Mouse (Mus musculus) liver, embryonic 13.5 days (tissue): ENCODE measurements around the gene Cnnm3. TPM values are rescaled to one million over a fixed set of nuclear protein-coding genes. Genes with fewer than 3 reads are reported as not detected.

Experiments
- ATAC-seq: fragments of 200-750 bp; cut with Nextera tagmentation; 2 replicates; pipeline ENCODE4 v1.8.0; 2017; ENCODE audit warnings: low read depth, mild to moderate bottlenecking, moderate number of reproducible peaks, moderate library complexity
- DNase-seq: peaks from one replicate; pipeline ENCODE4 v3.0.0; 2022
- H3K27ac ChIP-seq: fragments of 300-500 bp; sonication (generic); 2 replicates; pipeline ENCODE4 v1.5.1; 2015; ENCODE audit warnings: moderate library complexity, mild to moderate bottlenecking, inconsistent platforms
- H3K27me3 ChIP-seq: fragments of 300-500 bp; sonication (generic); 2 replicates; pipeline ENCODE4 v1.6.1; 2015; ENCODE audit warnings: mild to moderate bottlenecking, inconsistent platforms
- H3K36me3 ChIP-seq: fragments of 300-500 bp; sonication (generic); 2 replicates; pipeline ENCODE4 v1.6.1; 2015; ENCODE audit warnings: mild to moderate bottlenecking, inconsistent platforms
- H3K4me1 ChIP-seq: fragments of 300-500 bp; sonication (generic); replicated peaks from 2 replicates; pipeline ENCODE4 v1.6.1; 2015; ENCODE audit warnings: inconsistent platforms
- H3K4me2 ChIP-seq: fragments of 300-500 bp; sonication (generic); 2 replicates; pipeline ENCODE4 v1.6.1; 2015; ENCODE audit warnings: inconsistent platforms, mild to moderate bottlenecking, moderate library complexity
- H3K4me3 ChIP-seq: fragments of 300-500 bp; sonication (generic); replicated peaks from 2 replicates; pipeline ENCODE4 v1.5.1; 2015; ENCODE audit warnings: mild to moderate bottlenecking, inconsistent platforms
- H3K9ac ChIP-seq: fragments of 300-500 bp; sonication (generic); 2 replicates; pipeline ENCODE4 v1.6.1; 2015; ENCODE audit warnings: mild to moderate bottlenecking, inconsistent platforms
- H3K9me3 ChIP-seq: fragments of 300-500 bp; sonication (generic); replicated peaks from 2 replicates; pipeline ENCODE4 v1.6.1; 2016; ENCODE audit warnings: inconsistent platforms
- WGBS: fragments of 180-500 bp; shearing (Covaris S2); methylation state at CpG from one replicate; pipeline ENCODE4 v1.1.7; 2015; ENCODE audit not compliant: insufficient replicate concordance; 5-methylcytosine and 5-hydroxymethylcytosine counted together
- polyA plus RNA-seq: library from polyadenylated mRNA; unstranded; fragments of >200 nt; fragmentation: Nextera tagmentation; extraction: Ambion mirVana; gene quantifications from 2 replicates; pipeline ENCODE4 v1.2.1, GENCODE M21; 2015

The Cnnm3 gene
- polyA plus RNA-seq, 1 experiment from 2014 or later = 0.98 TPM

- peak within 1 kb of the TSS; percentile 69 for H3K9ac ChIP-seq
- no peak for DNase-seq
- peaks cover 93% of the 10 kb centered on the region for H3K27me3 ChIP-seq
- H3K27ac ChIP-seq = peak within 1 kb of the TSS; percentile 82
- peaks cover 7% of the 10 kb centered on the region; the same call in 1 of the 2 replicates for H3K36me3 ChIP-seq
- H3K4me3 ChIP-seq = peak within 1 kb of the TSS; percentile 64
- no peaks in the 10 kb centered on the region for H3K9me3 ChIP-seq
- peak within 1 kb of the TSS; percentile 67 for H3K4me2 ChIP-seq
- peak; percentile 6; the same call in 1 of the 2 replicates for ATAC-seq
- H3K4me1 ChIP-seq = peaks cover 53% of the 10 kb centered on the region
- 2% methylated on average over 63 of the region's 69 CpGs for WGBS
Measured at GRCm38 (mm10) chr1:36558031-36558993, 46.6 kb downstream of the Cnnm3 start, which contains the start of gene Sema4c. TSS of gene Sema4c (minus strand) at chr1:36558349.

DNA sequence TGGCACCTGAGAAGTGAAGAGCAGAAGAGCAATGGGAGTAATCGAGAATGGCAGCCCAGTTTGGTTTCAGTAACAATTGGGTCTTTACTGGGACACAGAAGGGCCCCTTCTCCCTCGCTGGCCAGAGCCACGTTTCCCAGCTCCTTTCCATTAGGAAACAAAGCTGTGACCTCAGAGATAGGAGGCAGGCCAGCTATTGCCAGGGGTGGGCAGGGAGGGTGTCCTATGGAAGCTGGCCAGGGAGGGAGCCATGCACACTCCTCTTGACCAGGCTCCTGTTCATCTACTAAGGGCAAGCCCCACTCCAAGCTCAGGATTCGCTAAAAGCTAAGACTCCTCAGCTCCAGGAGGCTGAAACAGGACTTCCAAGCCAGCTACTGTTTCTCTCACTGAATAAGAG lies 47.6 kb downstream of the Cnnm3 start:
- Histone ChIP-seq H3K36me3 (no peaks in the 10 kb centered on the region; the same call in 1 of the 2 replicates), H3K9me3 (no peaks in the 10 kb centered on the region), H3K27ac (no peak overlapping the region), H3K4me1 (peaks cover 51% of the 10 kb centered on the region), H3K4me3 (no peak overlapping the region), H3K4me2 (peak overlapping the region; percentile 67; the same call in 1 of the 2 replicates), H3K9ac (no peak overlapping the region), H3K27me3 (peaks cover 89% of the 10 kb centered on the region)
- DNase-seq = no peak
- 11% methylated on average over 4 of the region's 4 CpGs for WGBS
- no peak for ATAC-seq

DNA sequence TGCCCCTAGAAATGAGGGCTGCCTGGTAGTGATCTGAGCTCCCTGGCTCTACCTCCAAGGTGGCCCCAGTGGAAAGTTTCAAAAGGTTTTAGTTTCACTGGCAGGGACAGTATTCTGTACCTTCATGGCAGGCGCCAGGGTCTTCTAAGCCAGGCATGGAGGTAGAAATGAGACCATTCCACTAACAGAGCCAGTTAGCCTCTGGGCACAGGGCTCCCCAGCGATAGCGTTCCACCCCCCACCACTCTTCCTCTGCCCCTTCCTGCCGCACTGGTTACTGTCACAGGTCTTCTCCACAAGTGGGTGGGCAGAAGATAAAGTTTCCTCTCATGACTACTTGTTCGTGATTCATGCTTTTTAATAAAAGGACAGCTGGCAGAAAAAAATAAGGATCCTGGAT lies 48.2 kb downstream of the Cnnm3 start:
- ATAC-seq (no peak), DNase-seq (no peak)
- Histone ChIP-seq H3K9me3 (no peaks in the 10 kb centered on the region), H3K4me1 (peaks cover 46% of the 10 kb centered on the region), H3K36me3 (no peaks in the 10 kb centered on the region), H3K27me3 (peaks cover 83% of the 10 kb centered on the region), H3K9ac (no peak overlapping the region), H3K4me3 (no peak overlapping the region), H3K4me2 (no peak overlapping the region), H3K27ac (no peak overlapping the region)
- WGBS = 21% methylated on average over 5 of the region's 5 CpGs

- Histone ChIP-seq H3K4me2 (no peak overlapping the region), H3K27ac (no peak overlapping the region), H3K36me3 (no peaks in the 10 kb centered on the region), H3K9me3 (no peaks in the 10 kb centered on the region), H3K4me3 (no peak overlapping the region), H3K4me1 (peaks cover 36% of the 10 kb centered on the region), H3K27me3 (peaks cover 73% of the 10 kb centered on the region), H3K9ac (no peak overlapping the region)
- ATAC-seq (no peak), DNase-seq (no peak)
- WGBS = 28% methylated on average over 6 of the region's 6 CpGs
Measured at GRCm38 (mm10) chr1:36560903-36561302, 49.2 kb downstream of the Cnnm3 start.

GRCm38 (mm10) chr1:36562388-36562787 lies 50.7 kb downstream of the Cnnm3 start:
- no peak overlapping the region for H3K9ac ChIP-seq
- no peaks in the 10 kb centered on the region for H3K9me3 ChIP-seq
- H3K4me2 ChIP-seq = no peak overlapping the region
- no peak for DNase-seq
- H3K36me3 ChIP-seq = no peaks in the 10 kb centered on the region
- H3K27ac ChIP-seq = no peak overlapping the region
- H3K4me3 ChIP-seq = no peak overlapping the region
- H3K27me3 ChIP-seq = peaks cover 58% of the 10 kb centered on the region
- peaks cover 26% of the 10 kb centered on the region for H3K4me1 ChIP-seq
- ATAC-seq = no peak
- 38% methylated on average over 4 of the region's 4 CpGs for WGBS

- no peak overlapping the region for H3K4me3 ChIP-seq
- H3K4me2 ChIP-seq = no peak overlapping the region
- H3K27ac ChIP-seq = no peak overlapping the region
- 60% methylated on average over 2 of the region's 2 CpGs for WGBS
- H3K4me1 ChIP-seq = peaks cover 18% of the 10 kb centered on the region
- no peaks in the 10 kb centered on the region for H3K36me3 ChIP-seq
- H3K9ac ChIP-seq = no peak overlapping the region
- DNase-seq = no peak
- no peak for ATAC-seq
- H3K9me3 ChIP-seq = no peaks in the 10 kb centered on the region
- H3K27me3 ChIP-seq = peaks cover 50% of the 10 kb centered on the region
Measured at GRCm38 (mm10) chr1:36563197-36563596, 51.5 kb downstream of the Cnnm3 start.

- H3K27ac ChIP-seq = no peak overlapping the region
- H3K36me3 ChIP-seq = no peaks in the 10 kb centered on the region
- no peaks in the 10 kb centered on the region for H3K9me3 ChIP-seq
- DNase-seq (no peak), ATAC-seq (no peak)
- H3K9ac ChIP-seq = no peak overlapping the region
- WGBS = 36% methylated on average over 4 of the region's 4 CpGs
- no peak overlapping the region for H3K4me2 ChIP-seq
- peaks cover 17% of the 10 kb centered on the region for H3K4me1 ChIP-seq
- no peak overlapping the region for H3K4me3 ChIP-seq
- peaks cover 46% of the 10 kb centered on the region for H3K27me3 ChIP-seq
Measured at GRCm38 (mm10) chr1:36563632-36564031, 52.0 kb downstream of the Cnnm3 start.

DNA sequence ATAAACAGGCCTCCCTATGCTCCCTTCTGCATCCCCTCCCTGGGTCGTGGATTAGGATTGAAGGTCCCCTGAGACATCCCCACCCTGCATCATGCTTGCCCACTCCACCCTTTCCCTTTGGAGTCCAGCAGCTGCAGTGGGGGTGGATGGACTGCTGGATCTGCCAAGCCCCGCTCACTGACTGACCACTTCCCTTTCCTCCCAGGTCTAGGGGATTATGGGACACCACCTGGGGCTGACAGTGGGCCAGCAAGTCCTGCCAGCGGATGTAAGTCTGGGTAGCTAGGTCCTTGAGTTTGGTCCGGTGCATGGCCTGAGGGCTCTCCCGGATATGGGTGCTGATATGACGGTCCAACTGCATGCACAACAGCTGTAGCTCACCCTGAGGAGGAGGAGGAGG lies 52.4 kb downstream of the Cnnm3 start:
- DNase-seq = no peak
- H3K4me3 ChIP-seq = no peak overlapping the region
- no peak overlapping the region for H3K27ac ChIP-seq
- no peaks in the 10 kb centered on the region for H3K36me3 ChIP-seq
- WGBS = 36% methylated on average over 6 of the region's 6 CpGs
- no peaks in the 10 kb centered on the region for H3K9me3 ChIP-seq
- no peak overlapping the region for H3K9ac ChIP-seq
- peaks cover 14% of the 10 kb centered on the region for H3K4me1 ChIP-seq
- no peak overlapping the region for H3K4me2 ChIP-seq
- no peak for ATAC-seq
- peaks cover 41% of the 10 kb centered on the region for H3K27me3 ChIP-seq

GRCm38 (mm10) chr1:36566425-36566824 lies 54.8 kb downstream of the Cnnm3 start:
- Histone ChIP-seq H3K9ac (no peak overlapping the region), H3K4me3 (no peak overlapping the region), H3K27me3 (peaks cover 18% of the 10 kb centered on the region), H3K27ac (no peak overlapping the region), H3K9me3 (no peaks in the 10 kb centered on the region), H3K36me3 (no peaks in the 10 kb centered on the region), H3K4me1 (peaks cover 20% of the 10 kb centered on the region), H3K4me2 (no peak overlapping the region)
- DNase-seq = no peak
- no peak for ATAC-seq
- WGBS = 3% methylated on average over 2 of the region's 2 CpGs

DNA sequence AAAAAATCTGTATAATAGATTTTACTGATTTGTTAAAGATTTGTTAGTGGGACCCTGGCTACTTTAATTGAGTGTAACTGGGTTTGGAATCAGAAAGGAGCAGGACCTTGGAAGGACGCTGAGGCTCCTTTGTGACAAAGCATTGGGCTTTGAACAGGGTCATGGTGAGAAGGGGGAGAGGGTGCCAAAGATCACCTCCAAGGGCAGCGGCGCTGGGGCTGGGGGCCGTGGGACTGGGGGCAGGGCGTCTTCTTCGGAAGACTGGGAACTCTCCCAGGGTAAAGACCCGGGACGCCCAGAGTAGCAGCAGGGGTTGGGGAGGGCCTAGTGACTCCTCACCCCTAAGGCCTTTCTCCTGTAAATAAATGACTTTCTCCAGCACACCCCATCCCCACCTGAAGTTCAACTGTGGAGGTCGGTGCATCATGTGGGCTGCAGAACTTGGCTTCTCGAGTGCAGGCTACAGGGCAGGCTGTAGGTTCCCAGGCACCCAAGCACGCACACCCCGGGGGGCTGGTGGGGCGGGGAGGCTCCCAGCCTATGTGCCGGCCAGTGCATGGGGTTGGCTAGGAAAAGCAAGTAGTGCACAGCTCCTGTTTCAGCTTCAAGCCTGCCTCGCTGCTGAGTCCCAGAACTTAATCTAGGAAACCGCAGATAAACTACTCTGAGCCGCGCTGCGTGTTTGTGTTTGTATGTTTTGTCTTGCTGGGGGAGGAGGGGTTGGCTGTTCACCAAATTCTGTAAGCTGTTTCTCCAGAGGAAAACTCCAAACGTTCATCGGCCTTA lies 56.3 kb downstream of the Cnnm3 start:
- DNase-seq = no peak
- Histone ChIP-seq H3K4me3 (no peak overlapping the region), H3K36me3 (no peaks in the 10 kb centered on the region), H3K4me1 (peaks cover 16% of the 10 kb centered on the region), H3K9me3 (no peaks in the 10 kb centered on the region), H3K27me3 (peaks cover 4% of the 10 kb centered on the region), H3K9ac (no peak overlapping the region), H3K4me2 (no peak overlapping the region), H3K27ac (no peak overlapping the region)
- no peak for ATAC-seq
- WGBS = 64% methylated on average over 21 of the region's 21 CpGs

GRCm38 (mm10) chr1:36568776-36569175 lies 57.1 kb downstream of the Cnnm3 start:
- ATAC-seq = no peak
- Histone ChIP-seq H3K36me3 (no peaks in the 10 kb centered on the region), H3K27ac (no peak overlapping the region), H3K9ac (no peak overlapping the region), H3K4me3 (no peak overlapping the region), H3K4me2 (no peak overlapping the region), H3K27me3 (peaks cover 4% of the 10 kb centered on the region), H3K4me1 (peaks cover 13% of the 10 kb centered on the region), H3K9me3 (no peaks in the 10 kb centered on the region)
- WGBS = 55% methylated on average over 4 of the region's 4 CpGs
- no peak for DNase-seq
